Mouse (Mus musculus) liver, embryonic 14.5 days (tissue): ENCODE results near the gene Pnpla2.

Source experiments
- CTCF ChIP-seq: IDR thresholded peaks from 2 replicates; pipeline ENCODE4 v1.5.1; 2016; ENCODE audit warnings: antibody characterized with exemption, low read depth, control low read depth
- EP300 ChIP-seq: IDR thresholded peaks from 2 replicates; pipeline ENCODE4 v1.6.1; 2016; ENCODE audit warnings: antibody characterized with exemption, low read depth

- no peak for TF ChIP-seq CTCF
- TF ChIP-seq EP300: no peak
Observed at GRCm38 (mm10) chr7:141471236-141471635, 16.2 kb downstream of the Pnpla2 start.
